Mouse (Mus musculus) MEL (cell line): ENCODE measurements around the gene Mcu. TPM values are rescaled to one million over a fixed set of nuclear protein-coding genes. Genes with fewer than 3 reads are reported as not detected.

ENCODE experiments used
- DNase-seq: peaks from one replicate; pipeline ENCODE4 v3.0.0; 2011; ENCODE audit warnings: low read depth, low spot score
- H3K27ac ChIP-seq: 2 replicates; pipeline ENCODE4 v1.5.1; 2012; ENCODE audit warnings: low read depth, mild to moderate bottlenecking, control low read depth, low read length, moderate library complexity; ENCODE audit not compliant: control insufficient read depth
- H3K27me3 ChIP-seq, 2 experiments: fragments of 150-350 bp in 1 of 2; sonication (generic) in 1 of 2; 2 replicates each; pipeline ENCODE4 v1.6.1; 2012; ENCODE audit warnings: low read length in 2 of 2, mild to moderate bottlenecking in 2 of 2, improper control_type of control experiment in 1 of 2, moderate library complexity in 1 of 2; ENCODE audit not compliant: insufficient read depth in 2 of 2, control insufficient read depth in 1 of 2
- H3K36me3 ChIP-seq, 2 experiments: 2 replicates each; pipeline ENCODE4 v1.6.1; 2012 to 2014; ENCODE audit warnings: low read length in 2 of 2, improper control_type of control experiment in 1 of 2, inconsistent platforms in 1 of 2, mild to moderate bottlenecking in 1 of 2; ENCODE audit not compliant: insufficient read depth in 2 of 2, control insufficient read depth in 1 of 2
- H3K4me1 ChIP-seq, 2 experiments: fragments of 150-350 bp in 1 of 2; sonication (generic) in 1 of 2; 2 replicates each; pipeline ENCODE4 v1.6.1; 2012; ENCODE audit warnings: low read length in 2 of 2, improper control_type of control experiment in 1 of 2, mild to moderate bottlenecking in 1 of 2; ENCODE audit not compliant: insufficient read depth in 2 of 2, control insufficient read depth in 1 of 2
- H3K4me3 ChIP-seq, 2 experiments: fragments of 150-350 bp in 1 of 2; sonication (generic) in 1 of 2; 2 replicates each; pipeline ENCODE4 v1.5.1; 2012; ENCODE audit warnings: low read depth in 2 of 2, low read length in 2 of 2, mild to moderate bottlenecking in 2 of 2, moderate library complexity in 2 of 2, control low read depth in 1 of 2, improper control_type of control experiment in 1 of 2; ENCODE audit not compliant: control insufficient read depth in 1 of 2, insufficient read depth in 1 of 2
- H3K79me2 ChIP-seq: 2 replicates; pipeline ENCODE4 v1.6.1; 2012; ENCODE audit warnings: mild to moderate bottlenecking, low read length, moderate library complexity; ENCODE audit not compliant: control insufficient read depth, poor library complexity, insufficient read depth
- H3K9ac ChIP-seq: 2 replicates; pipeline ENCODE4 v1.6.1; 2012; ENCODE audit warnings: low read depth, mild to moderate bottlenecking, control low read depth, low read length, moderate library complexity; ENCODE audit not compliant: control insufficient read depth, poor library complexity, severe bottlenecking
- H3K9me3 ChIP-seq: fragments of 150-350 bp; sonication (generic); replicated peaks from 2 replicates; pipeline ENCODE4 v1.6.1; 2012; ENCODE audit warnings: mild to moderate bottlenecking, low read length, improper control_type of control experiment, moderate library complexity; ENCODE audit not compliant: insufficient read depth
- BHLHE40 ChIP-seq: IDR thresholded peaks from 2 replicates; pipeline ENCODE4 v1.6.1; 2012; ENCODE audit warnings: low read depth, mild to moderate bottlenecking, inconsistent platforms, low read length, improper control_type of control experiment, borderline replicate concordance
- CHD2 ChIP-seq: IDR thresholded peaks from 2 replicates; pipeline ENCODE4 v1.6.1; 2011; ENCODE audit warnings: low read length, improper control_type of control experiment
- CTCF ChIP-seq, 3 experiments: IDR thresholded peaks in 2 of 3; conservative IDR thresholded peaks in 1 of 3; 2 replicates each; pipeline ENCODE4 v1.5.1; 2011 to 2012; ENCODE audit warnings: low read length in 3 of 3, low read depth in 2 of 3, mild to moderate bottlenecking in 2 of 3, improper control_type of control experiment in 1 of 3, inconsistent platforms in 1 of 3, mixed read lengths in 1 of 3, moderate library complexity in 1 of 3; ENCODE audit not compliant: control insufficient read depth in 1 of 3, insufficient read depth in 1 of 3, poor library complexity in 1 of 3, severe bottlenecking in 1 of 3
- EP300 ChIP-seq, 2 experiments: IDR thresholded peaks; 2 replicates each; pipeline ENCODE4 v1.6.1; 2011; ENCODE audit warnings: improper control_type of control experiment in 2 of 2, low read length in 2 of 2, low read depth in 1 of 2, mild to moderate bottlenecking in 1 of 2
- GABPA ChIP-seq: IDR thresholded peaks from 2 replicates; pipeline ENCODE4 v1.6.1; 2012; ENCODE audit warnings: low read depth, mild to moderate bottlenecking, inconsistent platforms, low read length, improper control_type of control experiment, moderate library complexity
- GATA1 ChIP-seq: IDR thresholded peaks from 2 replicates; pipeline ENCODE4 v1.6.1; 2011; ENCODE audit warnings: low read depth, low read length, improper control_type of control experiment
- JUND ChIP-seq: IDR thresholded peaks from 2 replicates; pipeline ENCODE4 v1.6.1; 2011; ENCODE audit warnings: low read depth, mild to moderate bottlenecking, improper control_type of control experiment, low read length
- KAT2A ChIP-seq: conservative IDR thresholded peaks from 2 replicates; pipeline ENCODE4 v1.6.1; 2012; ENCODE audit warnings: low read depth, low read length, improper control_type of control experiment, inconsistent platforms
- MXI1 ChIP-seq: IDR thresholded peaks from 2 replicates; pipeline ENCODE4 v1.6.1; 2011; ENCODE audit warnings: mild to moderate bottlenecking, low read depth, low read length, improper control_type of control experiment
- MYB ChIP-seq: IDR thresholded peaks from 2 replicates; pipeline ENCODE4 v1.6.1; 2011; ENCODE audit warnings: mild to moderate bottlenecking, low read depth, low read length, improper control_type of control experiment
- NELFE ChIP-seq: IDR thresholded peaks from 2 replicates; pipeline ENCODE4 v1.6.1; 2011; ENCODE audit warnings: low read depth, low read length, improper control_type of control experiment
- NRF1 ChIP-seq: IDR thresholded peaks from 2 replicates; pipeline ENCODE4 v1.6.1; 2014; ENCODE audit warnings: low read depth, mild to moderate bottlenecking, inconsistent platforms, low read length, improper control_type of control experiment, moderate library complexity; ENCODE audit not compliant: poor library complexity, insufficient read depth, severe bottlenecking
- POLR2A ChIP-seq, 2 experiments: IDR thresholded peaks; 2 replicates each; pipeline ENCODE4 v1.6.1; 2011 to 2012; ENCODE audit warnings: low read length in 2 of 2, mild to moderate bottlenecking in 2 of 2, control low read depth in 1 of 2, improper control_type of control experiment in 1 of 2, low read depth in 1 of 2, moderate library complexity in 1 of 2; ENCODE audit not compliant: control insufficient read depth in 1 of 2, insufficient read depth in 1 of 2, poor library complexity in 1 of 2
- POLR2AphosphoS2 ChIP-seq: IDR thresholded peaks from 2 replicates; pipeline ENCODE4 v1.6.1; 2011; ENCODE audit warnings: low read length, improper control_type of control experiment
- POLR2AphosphoS5 ChIP-seq: IDR thresholded peaks from 2 replicates; pipeline ENCODE4 v1.6.1; 2012; ENCODE audit warnings: low read depth, borderline replicate concordance, mild to moderate bottlenecking, inconsistent platforms, low read length, moderate library complexity, mixed read lengths
- RAD21 ChIP-seq: IDR thresholded peaks from 2 replicates; pipeline ENCODE4 v1.6.1; 2011; ENCODE audit warnings: mild to moderate bottlenecking, low read depth, low read length, improper control_type of control experiment
- SIN3A ChIP-seq: IDR thresholded peaks from 2 replicates; pipeline ENCODE4 v1.6.1; 2012; ENCODE audit warnings: low read length, improper control_type of control experiment, inconsistent platforms
- TCF12 ChIP-seq: IDR thresholded peaks from 2 replicates; pipeline ENCODE4 v1.6.1; 2014; ENCODE audit warnings: low read depth, mild to moderate bottlenecking, inconsistent platforms, low read length, improper control_type of control experiment, moderate library complexity
- UBTF ChIP-seq: IDR thresholded peaks from 2 replicates; pipeline ENCODE4 v1.6.1; 2012; ENCODE audit warnings: low read depth, mild to moderate bottlenecking, inconsistent platforms, low read length, improper control_type of control experiment, moderate library complexity, borderline replicate concordance; ENCODE audit not compliant: insufficient read depth
- USF2 ChIP-seq, 2 experiments: IDR thresholded peaks; 2 replicates each; pipeline ENCODE4 v1.6.1; 2011 to 2012; ENCODE audit warnings: improper control_type of control experiment in 2 of 2, low read length in 2 of 2, borderline replicate concordance in 1 of 2, inconsistent platforms in 1 of 2, low read depth in 1 of 2, mild to moderate bottlenecking in 1 of 2; ENCODE audit not compliant: insufficient read depth in 1 of 2
- ZC3H11A ChIP-seq: IDR thresholded peaks from 2 replicates; pipeline ENCODE4 v1.6.1; 2012; ENCODE audit warnings: low read depth, mild to moderate bottlenecking, inconsistent platforms, low read length, improper control_type of control experiment
- ZKSCAN1 ChIP-seq: IDR thresholded peaks from 2 replicates; pipeline ENCODE4 v1.6.1; 2012; ENCODE audit warnings: low read depth, mild to moderate bottlenecking, inconsistent platforms, low read length, improper control_type of control experiment, moderate library complexity
- ZMIZ1 ChIP-seq: IDR thresholded peaks from 2 replicates; pipeline ENCODE4 v1.6.1; 2012; ENCODE audit warnings: low read depth, mild to moderate bottlenecking, inconsistent platforms, low read length, improper control_type of control experiment, moderate library complexity
- polyA plus RNA-seq, 2 experiments: library from polyadenylated mRNA; stranded (reverse) in 1 of 2; unstranded in 1 of 2; fragments of >175 nt in 1 of 2; fragments of >200 nt in 1 of 2; gene quantifications; 2 replicates each; pipeline versions ENCODE4 v1.2.1 to v1.2.4; 2012; ENCODE audit warnings: low replicate concordance in 2 of 2, low read depth in 1 of 2; ENCODE audit not compliant: insufficient read length in 2 of 2, insufficient read depth in 1 of 2, missing spikeins in 1 of 2
- total RNA-seq: library from RNA; depleted of rRNA; stranded (reverse); fragments of 300-350 nt; gene quantifications from 2 replicates; pipeline ENCODE4 v1.2.3, GENCODE M21; 2012

Mcu gene
- total and polyA plus RNA-seq, 3 experiments, result 7.7 to 9.4 TPM; not detected in 1

DNA sequence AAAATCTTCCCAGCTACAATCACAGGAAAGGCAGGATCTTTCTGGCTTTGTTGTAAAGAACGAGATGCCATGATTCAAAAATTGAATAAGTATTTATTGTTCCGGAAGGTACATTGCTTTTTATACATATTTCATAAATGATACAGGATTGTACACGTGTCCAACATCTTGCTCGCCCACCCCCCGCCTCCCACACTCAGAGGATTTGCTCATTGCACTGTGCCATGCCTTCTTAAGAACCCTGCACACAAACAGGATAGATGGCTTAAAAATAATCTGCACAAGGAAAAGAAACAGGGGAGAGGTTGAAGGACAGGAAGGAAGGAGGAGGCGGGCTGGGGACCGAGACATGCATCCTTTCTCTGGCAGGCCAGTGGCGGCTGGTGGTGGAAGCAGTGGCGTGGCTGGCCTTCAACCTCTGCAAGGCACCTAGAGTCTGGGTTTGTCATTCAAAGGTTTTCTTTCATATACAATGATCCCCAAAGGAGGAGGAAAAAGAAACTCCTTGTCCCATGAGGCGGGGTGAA is 169.5 kb downstream of the Mcu start:
- H3K27ac ChIP-seq, result no peak overlapping the region
- H3K79me2 ChIP-seq, result no peaks in the 10 kb centered on the region
- H3K9me3 ChIP-seq, result no peaks in the 10 kb centered on the region
- TF ChIP-seq MYB (no peak), RAD21 (no peak), UBTF (no peak), MXI1 (no peak), CTCF (IDR thresholded peaks at IDR 0.05 in 2 of 3, conservative IDR thresholded peaks at IDR 0.05 in 1 of 3; ENCODE audit: control insufficient read depth in 1 of 3, insufficient read depth in 1 of 3, low read depth in 2 of 3, low read length in 3 of 3, poor library complexity in 1 of 3, severe bottlenecking in 1 of 3) (no peak), TCF12 (no peak), USF2 (IDR thresholded peaks at IDR 0.05; ENCODE audit: borderline replicate concordance in 1 of 2, insufficient read depth in 1 of 2, low read depth in 1 of 2, low read length in 2 of 2) (no peak), GABPA (no peak), POLR2AphosphoS2 (no peak), SIN3A (no peak), ZKSCAN1 (no peak), EP300 (IDR thresholded peaks at IDR 0.05; ENCODE audit: low read depth in 1 of 2, low read length in 2 of 2) (no peak), NELFE (no peak), ZC3H11A (no peak)
- H3K36me3 ChIP-seq, result no peaks in the 10 kb centered on the region
- H3K4me3 ChIP-seq, result no peak overlapping the region
- no peak for DNase-seq
- no peaks in the 10 kb centered on the region for H3K27me3 ChIP-seq
- no peaks in the 10 kb centered on the region for H3K4me1 ChIP-seq
- no peak overlapping the region for H3K9ac ChIP-seq

DNA sequence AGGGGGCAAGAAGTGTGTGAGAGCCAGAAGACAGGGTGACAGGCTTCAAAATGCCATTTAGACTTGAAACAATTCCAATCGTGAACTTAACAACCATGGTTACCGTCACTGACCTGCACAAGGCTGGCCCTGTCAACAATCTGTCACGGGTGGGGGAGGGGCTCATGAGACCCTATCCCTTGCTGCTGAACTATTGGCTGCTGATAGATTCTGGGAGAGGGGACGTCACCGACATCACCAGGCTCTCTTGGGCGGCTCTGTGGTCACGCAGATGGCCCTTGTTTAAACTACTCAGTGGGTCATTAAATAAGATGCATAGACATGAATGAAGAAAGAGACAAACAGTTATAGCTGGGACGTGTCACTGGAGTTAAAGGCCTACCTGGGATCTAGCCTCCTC is 171.9 kb downstream of the Mcu start:
- DNase-seq, result no peak
- H3K9ac ChIP-seq, result no peak overlapping the region

GRCm38 (mm10) chr10:59444106-59444505 is 172.4 kb downstream of the Mcu start:
- H3K4me1 ChIP-seq, result no peaks in the 10 kb centered on the region
- H3K36me3 ChIP-seq, result no peaks in the 10 kb centered on the region
- H3K9me3 ChIP-seq, result no peaks in the 10 kb centered on the region
- H3K27ac ChIP-seq, result no peak overlapping the region
- TF ChIP-seq ZMIZ1 (no peak), BHLHE40 (no peak), ZC3H11A (no peak), POLR2A (IDR thresholded peaks at IDR 0.05; ENCODE audit: control insufficient read depth in 1 of 2, insufficient read depth in 1 of 2, low read depth in 1 of 2, low read length in 2 of 2, poor library complexity in 1 of 2) (no peak), MYB (no peak), POLR2AphosphoS5 (no peak), KAT2A (no peak), CHD2 (no peak), NRF1 (no peak), GATA1 (no peak)
- no peak for DNase-seq
- H3K9ac ChIP-seq, result no peak overlapping the region
- no peaks in the 10 kb centered on the region for H3K27me3 ChIP-seq
- no peak overlapping the region for H3K4me3 ChIP-seq
- H3K79me2 ChIP-seq, result no peaks in the 10 kb centered on the region

More for the DNA sequence above, 171.9 kb downstream of the Mcu start:
- Histone ChIP-seq H3K9me3 (no peaks in the 10 kb centered on the region), H3K36me3 (no peaks in the 10 kb centered on the region), H3K4me3 (no peak overlapping the region), H3K4me1 (no peaks in the 10 kb centered on the region), H3K79me2 (no peaks in the 10 kb centered on the region), H3K27ac (no peak overlapping the region), H3K27me3 (no peaks in the 10 kb centered on the region)
- TF ChIP-seq NRF1 (no peak), KAT2A (no peak), UBTF (no peak), JUND (no peak)
